Mouse (Mus musculus) lung, embryonic 15.5 days (tissue): Measurements from ENCODE around the gene Usp19. TPM values are rescaled to one million over a fixed set of nuclear protein-coding genes. Genes with fewer than 3 reads are reported as not detected.

Experiments used
- ATAC-seq: fragments of 200-750 bp; cut with Nextera tagmentation; 2 replicates; pipeline ENCODE4 v1.8.0; 2017; ENCODE audit warnings: moderate number of reproducible peaks, borderline replicate concordance; ENCODE audit not compliant: low FRiP score, low TSS enrichment; ENCODE audit errors: extremely low read depth
- H3K27ac ChIP-seq: fragments of 300-500 bp; sonication (generic); 2 replicates; pipeline ENCODE4 v1.5.1; 2015; ENCODE audit warnings: moderate library complexity, mild to moderate bottlenecking, inconsistent platforms
- H3K27me3 ChIP-seq: fragments of 300-500 bp; sonication (generic); 2 replicates; pipeline ENCODE4 v1.6.1; 2015; ENCODE audit warnings: inconsistent platforms
- H3K36me3 ChIP-seq: fragments of 300-500 bp; sonication (generic); 2 replicates; pipeline ENCODE4 v1.6.1; 2015; ENCODE audit warnings: inconsistent platforms
- H3K4me1 ChIP-seq: fragments of 300-500 bp; sonication (generic); 2 replicates; pipeline ENCODE4 v1.6.1; 2015; ENCODE audit warnings: inconsistent platforms
- H3K4me2 ChIP-seq: fragments of 300-500 bp; sonication (generic); 2 replicates; pipeline ENCODE4 v1.6.1; 2015; ENCODE audit warnings: inconsistent platforms, mild to moderate bottlenecking, moderate library complexity
- H3K4me3 ChIP-seq: fragments of 300-500 bp; sonication (generic); 2 replicates; pipeline ENCODE4 v1.5.1; 2015; ENCODE audit warnings: mild to moderate bottlenecking, inconsistent platforms
- H3K9ac ChIP-seq: fragments of 300-500 bp; sonication (generic); 2 replicates; pipeline ENCODE4 v1.6.1; 2015; ENCODE audit warnings: inconsistent platforms
- H3K9me3 ChIP-seq: fragments of 300-500 bp; sonication (generic); 2 replicates; pipeline ENCODE4 v1.6.1; 2016; ENCODE audit warnings: inconsistent platforms
- WGBS: fragments of 180-500 bp; shearing (Covaris S2); methylation state at CpG from one replicate; pipeline ENCODE4 v1.1.7; 2015; 5-methylcytosine and 5-hydroxymethylcytosine counted together
- polyA plus RNA-seq: library from polyadenylated mRNA; unstranded; fragments of >200 nt; fragmentation: Nextera tagmentation; extraction: Ambion mirVana; gene quantifications from 2 replicates; pipeline ENCODE4 v1.2.1, GENCODE M21; 2015

Gene Usp19
- polyA plus RNA-seq, 1 experiment from 2014 or later = 68.5 TPM

- Histone ChIP-seq H3K4me3 (no peak overlapping the region), H3K27me3 (no peaks in the 10 kb centered on the region), H3K36me3 (0 out of 2 replicates have a peak, but pooled peaks cover 2% of the 10 kb centered on the region), H3K9ac (no peak overlapping the region), H3K9me3 (no peaks in the 10 kb centered on the region), H3K4me1 (peaks cover 29% of the 10 kb centered on the region), H3K27ac (no peak overlapping the region), H3K4me2 (no peak overlapping the region)
- WGBS = 62% methylated on average over 12 of the region's 12 CpGs
- ATAC-seq = no peak
These were observed 34.4 kb upstream of the Usp19 start for GRCm38 (mm10) chr9:108455747-108456571.

- H3K4me1 ChIP-seq = peaks cover 27% of the 10 kb centered on the region
- no peak overlapping the region for H3K4me3 ChIP-seq
- whole genome bisulfite sequencing = 88% methylated on average over 10 of the region's 10 CpGs
- no peak for ATAC-seq
- 0 out of 2 replicates have a peak, but pooled peaks cover 2% of the 10 kb centered on the region for H3K36me3 ChIP-seq
- H3K9me3 ChIP-seq = no peaks in the 10 kb centered on the region
- no peaks in the 10 kb centered on the region for H3K27me3 ChIP-seq
- H3K9ac ChIP-seq = no peak overlapping the region
- no peak overlapping the region for H3K4me2 ChIP-seq
- no peak overlapping the region for H3K27ac ChIP-seq
These were observed 33.4 kb upstream of the Usp19 start for GRCm38 (mm10) chr9:108456953-108457352.

GRCm38 (mm10) chr9:108459939-108460318, 30.5 kb upstream of the Usp19 start:
- Histone ChIP-seq H3K4me2 (peak overlapping the region; percentile 74), H3K27me3 (no peaks in the 10 kb centered on the region), H3K4me3 (peak overlapping the region; percentile 90), H3K9ac (no peak overlapping the region), H3K4me1 (peaks cover 21% of the 10 kb centered on the region), H3K36me3 (peaks cover 21% of the 10 kb centered on the region), H3K9me3 (no peaks in the 10 kb centered on the region), H3K27ac (peak overlapping the region; percentile 99)
- WGBS = 80% methylated on average over 1 of the region's 1 CpGs
- no peak for ATAC-seq

GRCm38 (mm10) chr9:108460319-108461178, 29.9 kb upstream of the Usp19 start, which contains the start of gene Ccdc71:
TSS of gene Ccdc71 (plus strand) at chr9:108460527.
- peaks cover 21% of the 10 kb centered on the region for H3K4me1 ChIP-seq
- no peaks in the 10 kb centered on the region for H3K9me3 ChIP-seq
- ATAC-seq = peak; percentile 78
- H3K4me3 ChIP-seq = peak within 1 kb of the TSS; percentile 90
- H3K27ac ChIP-seq = peak within 1 kb of the TSS; percentile 99
- under 1% methylated on average over 52 of the region's 52 CpGs for whole genome bisulfite sequencing
- H3K9ac ChIP-seq = peak within 1 kb of the TSS; percentile 87
- peak within 1 kb of the TSS; percentile 74 for H3K4me2 ChIP-seq
- H3K27me3 ChIP-seq = no peaks in the 10 kb centered on the region
- H3K36me3 ChIP-seq = peaks cover 27% of the 10 kb centered on the region

GRCm38 (mm10) chr9:108461181-108461631, 29.2 kb upstream of the Usp19 start, which contains the start of gene Klhdc8b:
TSS of gene Klhdc8b (minus strand) at chr9:108461581.
- peak within 1 kb of the TSS; percentile 99 for H3K27ac ChIP-seq
- peak within 1 kb of the TSS; percentile 87 for H3K9ac ChIP-seq
- ATAC-seq = peak; percentile 13
- H3K27me3 ChIP-seq = no peaks in the 10 kb centered on the region
- peak within 1 kb of the TSS; percentile 74 for H3K4me2 ChIP-seq
- H3K36me3 ChIP-seq = peaks cover 33% of the 10 kb centered on the region
- peak within 1 kb of the TSS; percentile 90 for H3K4me3 ChIP-seq
- H3K9me3 ChIP-seq = no peaks in the 10 kb centered on the region
- WGBS = 16% methylated on average over 11 of the region's 11 CpGs
- H3K4me1 ChIP-seq = peaks cover 21% of the 10 kb centered on the region

- Histone ChIP-seq H3K36me3 (peaks cover 35% of the 10 kb centered on the region), H3K4me3 (peak overlapping the region; percentile 90), H3K4me2 (peak overlapping the region; percentile 74), H3K4me1 (peaks cover 21% of the 10 kb centered on the region), H3K27ac (peak overlapping the region; percentile 99), H3K27me3 (no peaks in the 10 kb centered on the region), H3K9me3 (no peaks in the 10 kb centered on the region), H3K9ac (peak overlapping the region; percentile 87; the same call in 1 of the 2 replicates)
- ATAC-seq = no peak
- WGBS = 76% methylated on average over 5 of the region's 5 CpGs
These were observed 28.7 kb upstream of the Usp19 start for GRCm38 (mm10) chr9:108461675-108462074.

- peaks cover 40% of the 10 kb centered on the region for H3K36me3 ChIP-seq
- peak overlapping the region; percentile 90; the same call in 1 of the 2 replicates for H3K4me3 ChIP-seq
- H3K9ac ChIP-seq = no peak overlapping the region
- no peaks in the 10 kb centered on the region for H3K27me3 ChIP-seq
- H3K9me3 ChIP-seq = no peaks in the 10 kb centered on the region
- H3K4me2 ChIP-seq = peak overlapping the region; percentile 74
- H3K4me1 ChIP-seq = peaks cover 21% of the 10 kb centered on the region
- 40% methylated on average over 10 of the region's 10 CpGs for WGBS
- peak overlapping the region; percentile 99 for H3K27ac ChIP-seq
- peak; percentile 62 for ATAC-seq
These were observed 28.2 kb upstream of the Usp19 start for GRCm38 (mm10) chr9:108462192-108462591.

GRCm38 (mm10) chr9:108463713-108464112, 26.7 kb upstream of the Usp19 start:
- H3K9ac ChIP-seq = no peak overlapping the region
- WGBS = 89% methylated on average over 9 of the region's 9 CpGs
- H3K36me3 ChIP-seq = peaks cover 40% of the 10 kb centered on the region
- H3K4me2 ChIP-seq = no peak overlapping the region
- H3K4me1 ChIP-seq = peaks cover 21% of the 10 kb centered on the region
- H3K27me3 ChIP-seq = no peaks in the 10 kb centered on the region
- no peaks in the 10 kb centered on the region for H3K9me3 ChIP-seq
- H3K4me3 ChIP-seq = no peak overlapping the region
- ATAC-seq = no peak
- no peak overlapping the region for H3K27ac ChIP-seq

- ATAC-seq = no peak
- H3K27ac ChIP-seq = no peak overlapping the region
- no peaks in the 10 kb centered on the region for H3K27me3 ChIP-seq
- H3K9me3 ChIP-seq = no peaks in the 10 kb centered on the region
- H3K4me1 ChIP-seq = peaks cover 16% of the 10 kb centered on the region
- peaks cover 40% of the 10 kb centered on the region for H3K36me3 ChIP-seq
- H3K4me3 ChIP-seq = no peak overlapping the region
- H3K4me2 ChIP-seq = no peak overlapping the region
- no peak overlapping the region for H3K9ac ChIP-seq
- 88% methylated on average over 2 of the region's 2 CpGs for WGBS
These were observed 24.2 kb upstream of the Usp19 start for GRCm38 (mm10) chr9:108466219-108466618.

- H3K27ac ChIP-seq = no peak overlapping the region
- no peaks in the 10 kb centered on the region for H3K4me1 ChIP-seq
- 40% methylated on average over 5 of the region's 5 CpGs for WGBS
- ATAC-seq = no peak
- no peak overlapping the region for H3K4me3 ChIP-seq
- H3K4me2 ChIP-seq = no peak overlapping the region
- no peaks in the 10 kb centered on the region for H3K9me3 ChIP-seq
- no peak overlapping the region for H3K9ac ChIP-seq
- no peaks in the 10 kb centered on the region for H3K27me3 ChIP-seq
- H3K36me3 ChIP-seq = peaks cover 23% of the 10 kb centered on the region
These were observed 21.0 kb upstream of the Usp19 start for GRCm38 (mm10) chr9:108469430-108469829.

GRCm38 (mm10) chr9:108469845-108470244, 20.6 kb upstream of the Usp19 start:
- no peak overlapping the region for H3K9ac ChIP-seq
- WGBS = 45% methylated on average over 4 of the region's 4 CpGs
- no peak overlapping the region for H3K4me3 ChIP-seq
- no peaks in the 10 kb centered on the region for H3K9me3 ChIP-seq
- no peak overlapping the region for H3K4me2 ChIP-seq
- H3K36me3 ChIP-seq = peaks cover 21% of the 10 kb centered on the region
- no peaks in the 10 kb centered on the region for H3K4me1 ChIP-seq
- ATAC-seq = peak; percentile 41; the same call in 1 of the 2 replicates
- no peaks in the 10 kb centered on the region for H3K27me3 ChIP-seq
- H3K27ac ChIP-seq = no peak overlapping the region
